Mouse (Mus musculus): ENCODE measurements around the gene Scube3.

DNA sequence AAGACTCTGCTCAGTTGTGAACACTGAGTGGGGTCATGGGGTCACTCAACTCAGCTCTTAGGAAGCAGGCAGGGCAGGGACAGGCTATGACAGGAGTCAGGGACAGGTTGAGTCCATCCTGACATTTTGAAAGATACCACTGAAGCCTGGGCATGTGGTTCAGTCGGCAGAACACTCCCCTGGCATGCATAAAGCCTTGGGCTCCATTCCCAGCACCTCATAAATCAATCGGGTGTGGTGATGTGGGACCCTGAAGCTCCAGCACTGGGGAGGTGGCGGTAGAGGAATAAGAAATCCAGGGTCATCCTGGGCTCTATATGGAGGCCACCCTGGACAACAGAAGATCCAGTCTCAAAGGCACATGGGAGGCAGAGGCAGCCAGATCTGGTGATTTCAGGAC is 6.4 kb upstream of the Scube3 start:
- TF ChIP-seq POLR2A (IDR thresholded peaks at IDR 0.05; ENCODE audit: low read depth, low read length) (no peak), CTCF (IDR thresholded peaks at IDR 0.05; ENCODE audit: borderline replicate concordance, insufficient read depth, low read length) (no peak)
